Mouse (Mus musculus) bone marrow macrophage, adult 2 months (primary cell): ENCODE measurements around the gene Them7. TPM values are rescaled to one million over a fixed set of nuclear protein-coding genes. Genes with fewer than 3 reads are reported as not detected.
A peak's percentile ranks its signal among the peaks of the same experiment; 100 is the strongest.

Experiments
- H3K27ac ChIP-seq: 2 replicates; pipeline ENCODE4 v1.5.1; 2012; ENCODE audit warnings: low read depth, low read length; ENCODE audit not compliant: insufficient read depth
- H3K4me1 ChIP-seq: 2 replicates; pipeline ENCODE4 v1.6.1; 2012; ENCODE audit warnings: low read length; ENCODE audit not compliant: control insufficient read depth, insufficient read depth
- H3K4me3 ChIP-seq: 2 replicates; pipeline ENCODE4 v1.5.1; 2012; ENCODE audit warnings: mild to moderate bottlenecking, low read length, moderate library complexity; ENCODE audit not compliant: insufficient read depth
- CTCF ChIP-seq: IDR thresholded peaks from 2 replicates; pipeline ENCODE4 v1.5.1; 2012; ENCODE audit warnings: low read depth, mild to moderate bottlenecking, low read length, moderate library complexity
- POLR2A ChIP-seq: IDR thresholded peaks from 2 replicates; pipeline ENCODE4 v1.6.1; 2012; ENCODE audit warnings: mild to moderate bottlenecking, low read depth, low read length, borderline replicate concordance
- polyA plus RNA-seq: library from polyadenylated mRNA; stranded (reverse); fragments of >200 nt; gene quantifications from 2 replicates; pipeline ENCODE4 v1.2.4, GENCODE M21; 2012; ENCODE audit not compliant: missing spikeins, insufficient read depth, insufficient read length

Them7 gene
- polyA plus RNA-seq, 1 experiment = not detected

- no peak for TF ChIP-seq POLR2A
- no peak for TF ChIP-seq CTCF
- H3K4me3 ChIP-seq = no peak overlapping the region
- no peak overlapping the region for H3K27ac ChIP-seq
- no peaks in the 10 kb centered on the region for H3K4me1 ChIP-seq
Measured at GRCm38 (mm10) chr2:105383063-105383462, 158.9 kb downstream of the Them7 start.

- TF ChIP-seq POLR2A (no peak), CTCF (no peak)
Measured at GRCm38 (mm10) chr2:105384998-105385397, 160.9 kb downstream of the Them7 start.

GRCm38 (mm10) chr2:105386418-105386817 lies 162.3 kb downstream of the Them7 start:
- TF ChIP-seq CTCF = no peak
- no peaks in the 10 kb centered on the region for H3K4me1 ChIP-seq
- no peak overlapping the region for H3K27ac ChIP-seq
- H3K4me3 ChIP-seq = no peak overlapping the region

More at GRCm38 (mm10) chr2:105384998-105385397, 160.9 kb downstream of the Them7 start:
- no peaks in the 10 kb centered on the region for H3K4me1 ChIP-seq
- no peak overlapping the region for H3K4me3 ChIP-seq
- H3K27ac ChIP-seq = no peak overlapping the region

- no peak overlapping the region for H3K4me3 ChIP-seq
- H3K27ac ChIP-seq = no peak overlapping the region
- H3K4me1 ChIP-seq = no peaks in the 10 kb centered on the region
- TF ChIP-seq POLR2A (no peak), CTCF (no peak)
Measured at GRCm38 (mm10) chr2:105389007-105389890, 165.1 kb downstream of the Them7 start.

GRCm38 (mm10) chr2:105390653-105391413 lies 166.7 kb downstream of the Them7 start:
- TF ChIP-seq POLR2A = no peak
- no peak for TF ChIP-seq CTCF
- H3K27ac ChIP-seq = no peak overlapping the region
- no peaks in the 10 kb centered on the region for H3K4me1 ChIP-seq
- H3K4me3 ChIP-seq = no peak overlapping the region

- no peak overlapping the region for H3K27ac ChIP-seq
- TF ChIP-seq POLR2A = no peak
- TF ChIP-seq CTCF = no peak
- H3K4me3 ChIP-seq = no peak overlapping the region
- H3K4me1 ChIP-seq = no peaks in the 10 kb centered on the region
Measured at GRCm38 (mm10) chr2:105391414-105391784, 167.3 kb downstream of the Them7 start.

- H3K4me3 ChIP-seq = no peak overlapping the region
- TF ChIP-seq CTCF (no peak), POLR2A (no peak)
- no peak overlapping the region for H3K27ac ChIP-seq
- H3K4me1 ChIP-seq = no peaks in the 10 kb centered on the region
Measured at GRCm38 (mm10) chr2:105392514-105392913, 168.4 kb downstream of the Them7 start.

- H3K4me1 ChIP-seq = peaks cover 3% of the 10 kb centered on the region; the same call in 1 of the 2 replicates
- TF ChIP-seq POLR2A = no peak
- no peak overlapping the region for H3K4me3 ChIP-seq
- H3K27ac ChIP-seq = no peak overlapping the region
Measured at GRCm38 (mm10) chr2:105394375-105394774, 170.3 kb downstream of the Them7 start.

GRCm38 (mm10) chr2:105396066-105396465 lies 171.9 kb downstream of the Them7 start:
- peaks cover 7% of the 10 kb centered on the region for H3K4me1 ChIP-seq
- TF ChIP-seq CTCF (no peak), POLR2A (no peak)
- no peak overlapping the region for H3K27ac ChIP-seq
- H3K4me3 ChIP-seq = no peak overlapping the region

GRCm38 (mm10) chr2:105397446-105398211 lies 173.5 kb downstream of the Them7 start:
- H3K4me1 ChIP-seq = peaks cover 7% of the 10 kb centered on the region
- peak overlapping the region; percentile 92 for H3K4me3 ChIP-seq
- TF ChIP-seq POLR2A = no peak
- no peak for TF ChIP-seq CTCF
- H3K27ac ChIP-seq = no peak overlapping the region
